Mouse (Mus musculus): ENCODE results near the gene Cish.

The Cish gene

GRCm38 (mm10) chr9:107349321-107349720, 53.5 kb downstream of the Cish start:
- no peak for DNase-seq (ENCODE audit: low spot score)

All from layer of hippocampus, adult 11-12 months (tissue).